Mouse (Mus musculus): ENCODE measurements around the gene Gpr141.
A peak's percentile ranks its signal among the peaks of the same experiment; 100 is the strongest.
"Not testable (repeated sequence)": the region's sequence is repeated elsewhere in the genome, so short reads cannot be mapped to it uniquely, and the experiment has no call there.

Gpr141 gene

GRCm38 (mm10) chr13:19824071-19824470 lies at the start of gene Gpr141:
Gene Gpr141 (minus strand): TSS chr13:19824257.
- DNase-seq (ENCODE audit: low spot score in 2 of 2): no peak

GRCm38 (mm10) chr13:19864241-19864640 lies 40.2 kb upstream of the Gpr141 start:
- DNase-seq (ENCODE audit: low spot score in 2 of 2): no peak

GRCm38 (mm10) chr13:19854629-19855333 lies 30.7 kb upstream of the Gpr141 start:
- no peak for DNase-seq (ENCODE audit: low spot score in 2 of 2)

- DNase-seq (ENCODE audit: low spot score in 2 of 2): no peak
Observed at GRCm38 (mm10) chr13:19854049-19854448, 30.0 kb upstream of the Gpr141 start.

- no peak for DNase-seq (ENCODE audit: low spot score in 2 of 2)
Observed at GRCm38 (mm10) chr13:19843448-19843847, 19.4 kb upstream of the Gpr141 start.

- DNase-seq (ENCODE audit: low spot score in 2 of 2): no peak
Observed at GRCm38 (mm10) chr13:19842707-19843106, 18.6 kb upstream of the Gpr141 start.

- no peak for DNase-seq (ENCODE audit: low spot score in 2 of 2)
Observed at GRCm38 (mm10) chr13:19841615-19842014, 17.6 kb upstream of the Gpr141 start.

GRCm38 (mm10) chr13:19840206-19840605 lies 16.1 kb upstream of the Gpr141 start:
- DNase-seq (ENCODE audit: low spot score in 2 of 2): no peak

- no peak for DNase-seq (ENCODE audit: low spot score in 2 of 2)
Observed at GRCm38 (mm10) chr13:19830560-19830959, 6.5 kb upstream of the Gpr141 start.

- DNase-seq (ENCODE audit: low spot score in 2 of 2): peak in 1 of 2 experiments; percentile 21
Observed at GRCm38 (mm10) chr13:19828095-19828494, 4.0 kb upstream of the Gpr141 start.

GRCm38 (mm10) chr13:19821639-19822038 lies 2.4 kb downstream of the Gpr141 start:
- DNase-seq (ENCODE audit: low spot score in 2 of 2): no peak

GRCm38 (mm10) chr13:19819926-19820325 lies 4.1 kb downstream of the Gpr141 start:
- DNase-seq (ENCODE audit: low spot score in 2 of 2): no peak

GRCm38 (mm10) chr13:19819243-19819642 lies 4.8 kb downstream of the Gpr141 start:
- DNase-seq (ENCODE audit: low spot score in 2 of 2): no peak

GRCm38 (mm10) chr13:19794942-19795341 lies 29.1 kb downstream of the Gpr141 start:
- no peak for DNase-seq (ENCODE audit: low spot score in 2 of 2)

- DNase-seq (ENCODE audit: low spot score in 2 of 2): peak in 1 of 2 experiments; percentile 15
Observed at GRCm38 (mm10) chr13:19794486-19794885, 29.6 kb downstream of the Gpr141 start.

- DNase-seq (ENCODE audit: low spot score in 2 of 2): no peak
Observed at GRCm38 (mm10) chr13:19793761-19794160, 30.3 kb downstream of the Gpr141 start.

- DNase-seq (ENCODE audit: low spot score in 2 of 2): not testable (repeated sequence)
Observed at GRCm38 (mm10) chr13:19787946-19788345, 36.1 kb downstream of the Gpr141 start.

- no peak for DNase-seq (ENCODE audit: low spot score in 2 of 2)
Observed at GRCm38 (mm10) chr13:19770163-19770562, 53.9 kb downstream of the Gpr141 start.

GRCm38 (mm10) chr13:19767202-19767601 lies 56.9 kb downstream of the Gpr141 start:
- DNase-seq (ENCODE audit: low spot score in 2 of 2): no peak

- no peak for DNase-seq (ENCODE audit: low spot score in 2 of 2)
Observed at GRCm38 (mm10) chr13:19764276-19764675, 59.8 kb downstream of the Gpr141 start.

- DNase-seq (ENCODE audit: low spot score in 2 of 2): no peak
Observed at GRCm38 (mm10) chr13:19763211-19763610, 60.8 kb downstream of the Gpr141 start.

- no peak for DNase-seq (ENCODE audit: low spot score in 2 of 2)
Observed at GRCm38 (mm10) chr13:19745741-19746140, 78.3 kb downstream of the Gpr141 start.

- no peak for DNase-seq (ENCODE audit: low spot score in 2 of 2)
Observed at GRCm38 (mm10) chr13:19744536-19744935, 79.5 kb downstream of the Gpr141 start.

- no peak for DNase-seq (ENCODE audit: low spot score in 2 of 2)
Observed at GRCm38 (mm10) chr13:19734597-19734996, 89.5 kb downstream of the Gpr141 start.

Measured in spleen, postnatal 10 days (tissue).